Mouse (Mus musculus) E14TG2a.4 (cell line): Measurements from ENCODE around the gene Pth2r.

Experiments used
- CTCF ChIP-seq: conservative IDR thresholded peaks from 2 replicates; pipeline ENCODE4 v1.5.1; 2014; ENCODE audit warnings: low read length
- NANOG ChIP-seq: IDR thresholded peaks from 2 replicates; pipeline ENCODE4 v1.6.1; 2014; ENCODE audit warnings: borderline replicate concordance, low read length, mixed read lengths
- POU5F1 ChIP-seq: IDR thresholded peaks from 2 replicates; pipeline ENCODE4 v1.6.1; 2014; ENCODE audit warnings: low read length, borderline replicate concordance

DNA sequence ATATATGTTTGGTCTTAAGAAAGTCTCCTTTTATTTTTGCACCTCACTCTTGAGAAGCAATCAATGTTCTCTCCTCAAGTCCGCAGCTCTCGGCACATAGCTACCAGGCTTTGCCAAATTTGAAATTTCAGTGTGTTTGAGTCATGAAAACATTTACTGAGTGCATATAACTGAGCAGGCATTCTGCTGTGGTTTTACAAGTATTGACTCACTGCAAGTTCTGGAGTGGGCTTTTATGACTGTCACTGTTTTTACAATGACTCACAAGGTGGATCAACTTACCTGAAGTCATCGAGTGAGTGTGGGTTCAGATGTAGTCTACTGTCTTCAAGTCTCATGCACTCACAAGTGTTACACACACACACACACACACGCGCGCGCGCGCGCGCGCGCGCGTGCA lies 107.8 kb downstream of the Pth2r start:
- no peak for TF ChIP-seq CTCF
- TF ChIP-seq POU5F1, result no peak
- TF ChIP-seq NANOG, result no peak
